Mouse (Mus musculus) CH12.LX (cell line): ENCODE measurements at regions not wholly inside any gene's neighbourhood (a gene's known extent, or its start where the extent isn't known, plus 50 kb on each side); places are given as distances from the start of the nearest gene placed in this dataset.

ENCODE experiments used
- DNase-seq: peaks from one replicate; pipeline ENCODE4 v3.0.0-alpha.2; 2013; ENCODE audit errors: extremely low read depth
- H3K27ac ChIP-seq: 2 replicates; pipeline ENCODE4 v1.5.1; 2012; ENCODE audit warnings: low read depth, mild to moderate bottlenecking, control low read depth, moderate library complexity; ENCODE audit not compliant: insufficient read depth
- H3K27me3 ChIP-seq: replicated peaks from 2 replicates; pipeline ENCODE3; 2012; ENCODE audit warnings: inconsistent platforms
- H3K36me3 ChIP-seq, 2 experiments: replicated peaks in 1 of 2; 2 replicates each; pipeline versions ENCODE3 to v1.6.1; 2012; ENCODE audit warnings: inconsistent platforms in 1 of 2, low read length in 1 of 2, mild to moderate bottlenecking in 1 of 2, mixed read lengths in 1 of 2, moderate library complexity in 1 of 2; ENCODE audit not compliant: control insufficient read depth in 1 of 2, insufficient read depth in 1 of 2
- H3K4me1 ChIP-seq, 2 experiments: 2 replicates each; pipeline ENCODE4 v1.6.1; 2012; ENCODE audit warnings: inconsistent platforms in 1 of 2, moderate library complexity in 1 of 2; ENCODE audit not compliant: insufficient read depth in 2 of 2, control insufficient read depth in 1 of 2
- H3K4me2 ChIP-seq: 2 replicates; pipeline ENCODE4 v1.6.1; 2012; ENCODE audit warnings: low read depth, mild to moderate bottlenecking, control low read depth; ENCODE audit not compliant: poor library complexity, insufficient read depth, severe bottlenecking
- H3K4me3 ChIP-seq, 3 experiments: fragments of 150-350 bp in 1 of 3; sonication (generic) in 1 of 3; replicated peaks in 1 of 3; 2 replicates each; pipeline versions ENCODE3 to v1.5.1; 2011 to 2012; ENCODE audit warnings: low read depth in 2 of 3, low read length in 2 of 3, mild to moderate bottlenecking in 2 of 3, moderate library complexity in 2 of 3, control low read depth in 1 of 3, improper control_type of control experiment in 1 of 3, inconsistent platforms in 1 of 3, mixed read lengths in 1 of 3; ENCODE audit not compliant: poor library complexity in 1 of 3
- H3K79me2 ChIP-seq: replicated peaks from 2 replicates; pipeline ENCODE4 v1.6.1; 2012; ENCODE audit warnings: mild to moderate bottlenecking, moderate library complexity; ENCODE audit not compliant: control insufficient read depth, poor library complexity, insufficient read depth, severe bottlenecking; ENCODE audit errors: extremely low read depth
- H3K9ac ChIP-seq: 2 replicates; pipeline ENCODE4 v1.6.1; 2012; ENCODE audit warnings: low read depth, mild to moderate bottlenecking, control low read depth, moderate library complexity; ENCODE audit not compliant: insufficient read depth
- H3K9me3 ChIP-seq: replicated peaks from 2 replicates; pipeline ENCODE3; 2012; ENCODE audit warnings: low read length, inconsistent platforms, mixed read lengths
- BHLHE40 ChIP-seq: IDR thresholded peaks from 2 replicates; pipeline ENCODE4 v1.6.1; 2011; ENCODE audit warnings: mild to moderate bottlenecking, low read depth, low read length, improper control_type of control experiment
- CHD1 ChIP-seq: IDR thresholded peaks from 2 replicates; pipeline ENCODE4 v1.6.1; 2012; ENCODE audit warnings: low read depth, low read length, improper control_type of control experiment, inconsistent platforms
- CTCF ChIP-seq, 2 experiments: IDR thresholded peaks in 1 of 2; conservative IDR thresholded peaks in 1 of 2; 2 replicates each; pipeline ENCODE4 v1.5.1; 2011 to 2012; ENCODE audit warnings: low read depth in 2 of 2, low read length in 2 of 2, improper control_type of control experiment in 1 of 2, inconsistent platforms in 1 of 2, mild to moderate bottlenecking in 1 of 2, moderate library complexity in 1 of 2
- JUN ChIP-seq: IDR thresholded peaks from 2 replicates; pipeline ENCODE4 v1.6.1; 2011; ENCODE audit warnings: low read depth, mild to moderate bottlenecking, low read length, improper control_type of control experiment, moderate library complexity; ENCODE audit not compliant: insufficient read depth
- JUND ChIP-seq: conservative IDR thresholded peaks from 2 replicates; pipeline ENCODE4 v1.6.1; 2011; ENCODE audit warnings: low read depth, low read length, improper control_type of control experiment
- KAT2A ChIP-seq: IDR thresholded peaks from 2 replicates; pipeline ENCODE4 v1.6.1; 2012; ENCODE audit warnings: low read length, improper control_type of control experiment, inconsistent platforms; ENCODE audit not compliant: insufficient replicate concordance
- MEF2A ChIP-seq: IDR thresholded peaks from 2 replicates; pipeline ENCODE4 v1.6.1; 2014; ENCODE audit warnings: low read depth, mild to moderate bottlenecking, inconsistent platforms, low read length, improper control_type of control experiment, borderline replicate concordance
- MYC ChIP-seq: IDR thresholded peaks from 2 replicates; pipeline ENCODE4 v1.6.1; 2011; ENCODE audit warnings: low read depth, mild to moderate bottlenecking, improper control_type of control experiment, low read length
- NELFE ChIP-seq: IDR thresholded peaks from 2 replicates; pipeline ENCODE4 v1.6.1; 2011; ENCODE audit warnings: low read depth, low read length, improper control_type of control experiment
- NRF1 ChIP-seq: IDR thresholded peaks from 2 replicates; pipeline ENCODE4 v1.6.1; 2014; ENCODE audit warnings: low read depth, mild to moderate bottlenecking, inconsistent platforms, low read length, improper control_type of control experiment, moderate library complexity
- RAD21 ChIP-seq: IDR thresholded peaks from 2 replicates; pipeline ENCODE4 v1.6.1; 2011; ENCODE audit warnings: low read depth, mild to moderate bottlenecking, low read length, improper control_type of control experiment, moderate library complexity
- SMC3 ChIP-seq: IDR thresholded peaks from 2 replicates; pipeline ENCODE4 v1.6.1; 2011; ENCODE audit warnings: low read depth, low read length, improper control_type of control experiment
- TCF12 ChIP-seq: IDR thresholded peaks from 2 replicates; pipeline ENCODE4 v1.6.1; 2014; ENCODE audit warnings: low read depth, mild to moderate bottlenecking, inconsistent platforms, low read length, improper control_type of control experiment
- USF1 ChIP-seq: IDR thresholded peaks from 2 replicates; pipeline ENCODE4 v1.6.1; 2014; ENCODE audit warnings: low read depth, mild to moderate bottlenecking, inconsistent platforms, low read length, improper control_type of control experiment
- ZC3H11A ChIP-seq: IDR thresholded peaks from 2 replicates; pipeline ENCODE4 v1.6.1; 2012; ENCODE audit warnings: low read depth, mild to moderate bottlenecking, inconsistent platforms, low read length, improper control_type of control experiment
- dilution Hi-C: fragments of 300-500 bp; cut with MboI; formaldehyde crosslinking; loops from 2 replicates; pipeline ENCODE4 v1.14.3; 2020; ENCODE audit warnings: low sequenced_read_pairs; ENCODE audit not compliant: extremely low pct_unique_long_range_greater_than_20kb, extremely low pct_ligation_motif_present
- in situ Hi-C: fragments of 300-500 bp; cut with MboI; formaldehyde crosslinking; loops from 3 replicates; pipeline ENCODE4 v1.14.3; 2019; ENCODE audit warnings: low sequenced_read_pairs, low pct_ligation_motif_present, low pct_unique_long_range_greater_than_20kb, mixed read lengths

DNA sequence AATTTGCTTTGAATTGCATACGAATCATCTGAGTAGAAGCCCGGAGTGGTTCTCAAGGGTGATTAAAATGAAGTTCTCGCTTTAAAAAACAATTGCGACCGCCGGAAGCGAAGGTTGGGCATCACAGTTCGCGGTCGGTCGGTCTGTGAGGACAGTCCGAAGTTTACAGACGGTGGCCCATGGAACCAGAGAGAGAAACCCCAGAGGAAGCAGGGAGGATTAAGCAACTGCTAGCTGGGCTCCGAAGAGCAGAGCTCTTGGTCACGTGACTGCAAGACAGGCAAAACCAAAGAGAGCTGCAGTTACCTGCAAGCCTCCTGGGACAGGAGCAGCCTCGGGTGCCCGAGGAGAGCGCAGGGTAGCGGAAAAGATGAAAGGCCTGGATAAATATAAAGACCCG lies 1599.3 kb upstream of the Gulo start:
- Histone ChIP-seq H3K9me3 (no peaks in the 10 kb centered on the region), H3K4me2 (no peak overlapping the region), H3K27ac (no peak overlapping the region), H3K4me1 (no peaks in the 10 kb centered on the region; a peak in 1 of 4 replicates), H3K9ac (no peak overlapping the region), H3K79me2 (no peaks in the 10 kb centered on the region), H3K4me3 (no peak overlapping the region)
- DNase-seq: no peak
- in situ Hi-C loops (loop anchor here (25.0 kb wide), 1 partner anchor 396 kb away; no protein-coding TSS in a partner anchor), dilution Hi-C loops (no loop called here)
- TF ChIP-seq USF1: peak; percentile 21; the same call in 1 of the 2 replicates
- no peak for TF ChIP-seq JUND
- TF ChIP-seq, all 38 proteins: peak for 1
- no peaks in the 10 kb centered on the region for H3K36me3 ChIP-seq
- H3K27me3 ChIP-seq: no peaks in the 10 kb centered on the region

- no peaks in the 10 kb centered on the region for H3K9me3 ChIP-seq
- no peak overlapping the region for H3K9ac ChIP-seq
- H3K4me1 ChIP-seq: no peaks in the 10 kb centered on the region
- dilution Hi-C loops: no loop called here
- no peak overlapping the region for H3K4me3 ChIP-seq
- no peaks in the 10 kb centered on the region for H3K79me2 ChIP-seq
- no peak for TF ChIP-seq KAT2A
- TF ChIP-seq ZC3H11A: no peak
- no peak for TF ChIP-seq MYC
- no peak for TF ChIP-seq NELFE
- TF ChIP-seq CHD1: no peak
- no peak for TF ChIP-seq JUN
- no peak for TF ChIP-seq MEF2A
- TF ChIP-seq BHLHE40: no peak
- no peak for TF ChIP-seq TCF12
- no peak for DNase-seq
- no peaks in the 10 kb centered on the region for H3K27me3 ChIP-seq
- H3K4me2 ChIP-seq: no peak overlapping the region
- H3K27ac ChIP-seq: no peak overlapping the region
- no peaks in the 10 kb centered on the region for H3K36me3 ChIP-seq
- in situ Hi-C loops: loop anchor here (25.0 kb wide), 1 partner anchor 391 kb away; no protein-coding TSS in a partner anchor
These were observed 1594.0 kb upstream of the Gulo start for GRCm38 (mm10) chr14:67602960-67603359.

GRCm38 (mm10) chr14:67599734-67600133 lies 1590.7 kb upstream of the Gulo start:
- Histone ChIP-seq H3K4me1 (no peaks in the 10 kb centered on the region), H3K9ac (no peak overlapping the region), H3K4me3 (no peak overlapping the region), H3K9me3 (no peaks in the 10 kb centered on the region), H3K36me3 (no peaks in the 10 kb centered on the region), H3K79me2 (no peaks in the 10 kb centered on the region), H3K27me3 (no peaks in the 10 kb centered on the region)
- DNase-seq: peak; percentile 27
- in situ Hi-C loops (loop anchor here (25.0 kb wide), 1 partner anchor 387 kb away; no protein-coding TSS in a partner anchor), dilution Hi-C loops (no loop called here)
- TF ChIP-seq CTCF (conservative IDR thresholded peaks at IDR 0.05 in 1 of 2, IDR thresholded peaks at IDR 0.05 in 1 of 2; ENCODE audit: low read depth in 2 of 2, low read length in 2 of 2): peak; percentile 41 to 59
- no peak for TF ChIP-seq NRF1
- peak; percentile 57 for TF ChIP-seq RAD21
- TF ChIP-seq SMC3: peak; percentile 50
- TF ChIP-seq, all 38 proteins: peak for 3
- no peak overlapping the region for H3K4me2 ChIP-seq
- H3K27ac ChIP-seq: no peak overlapping the region
